Mouse (Mus musculus): ENCODE measurements around the gene Sema5b. TPM values are rescaled to one million over a fixed set of nuclear protein-coding genes. Genes with fewer than 3 reads are reported as not detected.
"Not testable (repeated sequence)": the region's sequence is repeated elsewhere in the genome, so short reads cannot be mapped to it uniquely, and the experiment has no call there.

Gene Sema5b
- polyA plus RNA-seq, 1 experiment = 6.5 TPM

DNA sequence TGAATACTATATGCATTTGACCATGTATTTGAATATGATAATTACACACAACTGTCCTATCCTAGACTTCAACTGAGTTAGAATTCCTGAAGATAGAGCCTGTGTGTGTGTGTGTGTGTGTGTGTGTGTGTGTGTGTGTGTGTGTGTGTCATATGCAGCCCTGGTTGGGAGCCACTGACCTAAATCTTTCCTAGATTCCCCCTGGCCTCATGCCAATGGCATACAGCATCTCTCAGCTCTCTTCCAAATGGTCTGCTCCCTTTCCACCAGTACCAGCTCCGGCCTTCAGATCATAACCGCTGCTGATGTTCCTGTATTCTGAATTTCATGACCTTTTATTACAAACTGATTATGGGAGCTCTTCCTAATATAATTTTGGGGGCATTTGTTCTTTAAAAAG is 8.4 kb downstream of the Sema5b start:
- no peak for DNase-seq (ENCODE audit: low read depth)

DNA sequence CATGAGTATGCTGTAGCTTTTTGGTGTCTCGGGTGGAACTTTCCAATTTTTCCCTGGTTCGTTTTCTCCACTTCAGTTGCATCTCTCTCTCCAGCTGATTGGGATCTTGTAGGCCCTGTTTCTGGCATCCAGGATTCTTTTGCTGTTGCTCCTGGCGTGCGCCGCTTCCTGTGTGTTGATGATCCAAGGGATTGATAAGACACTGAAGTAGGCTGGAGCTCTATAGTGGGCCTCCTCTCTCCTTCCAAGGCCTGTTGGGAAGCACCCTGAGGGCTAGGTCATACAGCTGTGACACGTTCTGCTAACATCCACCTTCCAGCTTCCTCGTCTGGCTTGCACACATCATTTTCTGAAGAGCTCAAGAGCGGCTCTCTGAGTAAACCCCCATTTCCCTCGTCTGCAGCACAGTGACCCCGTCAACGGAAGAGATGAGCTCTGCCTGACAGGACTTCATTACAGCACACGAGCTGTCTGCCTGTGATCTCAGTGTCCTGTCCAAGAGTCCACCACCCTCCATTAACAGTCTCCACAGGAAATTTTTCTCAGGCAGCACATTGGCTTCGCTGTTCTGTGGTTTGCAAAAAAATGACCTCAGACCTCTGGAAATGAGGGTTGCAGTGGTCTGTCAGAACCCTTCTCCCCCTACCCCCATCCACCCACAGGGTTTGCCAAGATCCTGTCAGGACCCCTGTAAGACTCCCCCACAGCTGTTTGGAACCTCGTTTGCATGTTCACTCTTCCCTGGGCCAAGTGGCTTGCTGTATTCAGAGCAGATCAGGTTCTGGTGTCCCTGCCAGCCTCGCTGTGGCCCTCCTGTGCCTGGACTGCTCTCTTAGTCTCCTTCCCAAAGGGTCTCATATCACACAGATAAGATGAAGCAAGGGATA is 14.9 kb downstream of the Sema5b start:
- DNase-seq (ENCODE audit: low read depth) = no peak

DNA sequence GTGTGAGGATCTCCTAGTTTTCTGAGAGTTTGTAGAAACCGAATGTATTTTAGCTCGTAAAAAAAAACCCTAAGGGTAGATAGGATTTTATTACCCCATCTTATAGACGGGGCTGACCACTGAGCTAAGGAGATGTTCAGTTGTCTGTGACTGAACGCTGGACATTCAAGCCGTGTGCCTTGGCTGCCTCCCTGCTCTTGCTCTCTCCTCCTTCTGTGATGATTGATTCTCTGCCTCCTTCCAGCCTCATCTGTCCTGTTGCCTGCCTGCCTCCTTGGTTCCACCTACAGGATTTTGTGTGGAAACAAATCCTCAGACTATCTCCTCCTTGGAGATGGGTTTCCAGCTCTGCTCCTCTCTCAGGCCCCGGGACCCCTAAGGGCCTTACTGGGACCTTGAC is 16.1 kb downstream of the Sema5b start:
- no peak for DNase-seq (ENCODE audit: low read depth)

DNA sequence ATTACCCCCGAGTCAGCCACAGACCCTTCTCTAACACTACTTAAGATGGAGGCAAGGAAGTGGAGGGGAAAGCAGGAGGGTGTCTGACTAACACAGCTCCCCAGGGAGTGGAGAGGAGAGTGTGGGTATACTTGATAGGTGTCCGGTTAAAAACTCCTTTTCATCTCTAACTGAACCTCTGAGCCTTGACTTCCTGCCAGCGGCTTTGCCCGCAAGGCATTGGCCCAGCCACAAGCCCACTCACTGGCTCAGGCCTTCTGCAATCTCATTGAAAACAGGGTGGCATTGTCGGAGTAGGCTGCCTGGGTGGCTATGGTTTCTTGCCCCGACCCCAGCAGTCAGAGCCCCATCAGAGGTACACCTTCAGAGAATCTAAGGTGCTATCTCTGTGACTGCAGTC is 20.6 kb downstream of the Sema5b start:
- no peak for DNase-seq (ENCODE audit: low read depth)

DNA sequence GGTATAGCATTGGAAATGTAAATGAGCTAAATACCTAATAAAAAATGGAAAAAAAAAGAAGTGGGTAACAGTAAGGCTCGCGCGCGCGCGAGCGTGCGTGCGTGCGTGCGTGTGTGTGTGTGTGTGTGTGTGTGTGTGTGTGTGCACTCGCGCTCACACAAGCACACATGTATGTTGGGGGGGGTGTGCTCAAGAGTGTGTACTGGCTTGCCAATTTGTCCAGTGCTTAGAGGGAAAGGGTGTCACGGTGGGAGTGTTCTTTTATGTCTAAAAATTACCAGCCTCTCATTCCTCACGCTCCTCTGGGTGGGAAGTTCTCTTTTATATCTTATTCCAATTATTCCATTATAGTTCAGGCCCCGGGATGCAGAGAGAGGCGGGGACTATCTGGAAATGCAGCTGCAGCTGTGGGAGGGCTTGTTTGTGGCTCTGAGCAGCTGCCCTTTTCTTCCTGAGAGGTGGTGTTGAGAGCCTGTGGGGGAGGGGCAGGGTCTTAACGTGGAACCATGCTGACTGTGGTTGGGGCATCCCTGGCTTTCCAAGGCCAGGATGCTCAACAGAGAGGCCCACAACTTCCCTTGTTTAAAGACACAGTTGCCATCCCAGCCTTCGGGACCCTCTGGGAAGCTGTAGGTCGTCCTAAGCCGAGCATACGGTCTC is 23.4 kb downstream of the Sema5b start:
- DNase-seq (ENCODE audit: low read depth) = no peak

DNA sequence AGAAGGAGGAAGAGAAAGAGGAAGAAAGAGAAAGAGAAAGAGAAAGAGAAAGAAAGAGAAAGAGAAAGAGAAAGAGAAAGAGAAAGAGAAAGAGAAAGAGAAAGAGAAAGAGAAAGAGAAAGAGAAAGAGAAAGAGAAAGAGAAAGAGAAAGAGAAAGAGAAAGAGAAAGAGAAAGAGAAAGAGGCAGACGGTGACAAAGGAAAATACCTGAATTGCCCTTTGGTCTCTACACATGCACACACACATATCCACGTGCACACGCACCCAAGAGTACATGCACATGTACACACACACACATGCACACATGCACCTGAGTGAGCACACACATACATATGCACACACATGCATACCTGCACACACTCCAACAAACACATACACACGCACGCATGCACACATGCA is 24.7 kb downstream of the Sema5b start:
- not testable (repeated sequence) for DNase-seq (ENCODE audit: low read depth)

DNA sequence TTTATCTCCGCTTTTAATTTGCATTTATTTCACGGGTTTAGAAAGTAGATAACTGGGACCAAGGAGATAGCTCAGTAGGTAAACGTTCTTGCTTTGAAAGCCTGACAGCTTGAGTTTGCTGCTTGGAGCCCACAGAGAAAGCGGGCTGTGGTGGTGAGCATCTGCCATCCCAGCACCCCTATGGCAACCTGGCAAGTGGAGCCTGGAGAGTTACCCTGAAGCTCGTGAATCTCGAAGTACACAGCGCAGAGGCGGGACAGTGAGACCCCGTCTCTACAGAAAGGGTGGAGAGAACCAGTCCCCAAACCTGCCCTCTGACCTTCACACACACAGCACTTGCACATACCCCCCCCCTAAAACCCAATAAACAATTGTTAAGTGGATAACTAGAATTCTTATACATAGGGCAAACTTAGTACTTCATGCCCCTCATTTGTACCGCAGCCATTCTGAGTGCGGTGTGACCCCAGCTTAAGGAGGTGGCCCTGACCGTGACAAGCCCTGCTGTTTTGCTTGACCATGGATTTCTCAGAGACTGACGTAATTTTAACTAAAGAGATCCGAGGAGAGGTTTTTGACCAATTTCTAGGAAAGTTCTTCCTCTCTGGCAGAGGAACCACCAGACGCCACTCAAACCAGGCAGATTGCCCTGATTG is 27.4 kb downstream of the Sema5b start:
- no peak for DNase-seq (ENCODE audit: low read depth)

DNA sequence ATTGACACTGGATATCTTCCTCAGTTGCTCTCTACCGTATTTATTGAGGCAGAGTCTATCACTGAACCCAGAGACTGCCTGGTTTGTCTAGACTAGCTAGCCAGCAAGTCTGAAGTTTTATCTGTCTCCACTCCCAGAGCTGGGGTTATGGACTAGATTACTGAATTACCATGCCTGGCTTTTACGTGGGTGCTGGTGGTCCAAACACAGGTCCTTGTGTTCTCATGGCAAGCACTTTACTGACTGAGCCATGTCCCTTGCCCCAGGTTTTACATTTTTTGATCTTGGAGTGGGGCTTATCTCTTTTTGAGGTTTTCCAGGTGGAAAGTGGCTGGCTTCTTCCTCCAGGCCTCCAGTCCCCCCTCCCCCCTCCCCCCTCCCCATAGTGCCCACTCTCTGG is 28.4 kb downstream of the Sema5b start:
- no peak for DNase-seq (ENCODE audit: low read depth)

DNA sequence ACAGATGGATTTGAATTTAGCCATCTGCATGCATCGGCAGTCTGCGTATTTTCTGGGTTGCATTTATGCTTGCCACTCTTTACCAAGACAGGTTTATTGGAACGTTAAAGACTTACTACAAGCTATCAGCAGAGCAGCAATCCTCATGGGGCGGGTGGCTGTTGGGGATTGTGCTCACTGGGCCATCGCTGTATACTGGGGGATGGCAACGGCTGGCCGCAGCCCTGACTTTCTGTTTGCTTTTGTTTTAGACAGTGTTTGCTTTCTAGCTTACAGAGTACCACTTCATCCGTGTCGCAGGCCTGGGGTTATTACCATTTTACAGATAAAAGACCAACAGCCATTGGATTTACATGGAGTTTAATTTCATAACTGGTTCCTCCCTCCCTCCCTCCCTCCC is 28.8 kb downstream of the Sema5b start:
- DNase-seq (ENCODE audit: low read depth) = no peak

DNA sequence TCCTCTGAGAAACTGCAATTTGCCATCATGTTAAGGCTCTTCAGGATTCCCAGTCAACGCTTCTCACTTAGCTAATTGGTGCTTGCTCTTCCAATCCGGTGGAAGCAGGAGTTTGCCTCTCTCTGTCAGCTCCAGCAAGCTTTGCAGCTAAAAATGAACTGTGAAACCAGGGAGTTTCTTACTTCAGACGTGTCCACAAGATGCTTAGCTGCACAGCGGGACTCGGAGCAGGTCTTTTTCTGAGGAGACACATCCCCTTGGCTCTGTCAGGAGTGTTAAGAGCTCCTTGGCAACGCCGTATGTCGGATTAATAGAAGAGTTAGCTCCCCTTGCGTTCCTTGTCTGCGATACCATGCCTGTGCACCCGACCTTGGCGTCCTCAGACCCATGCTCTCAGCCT is 29.7 kb downstream of the Sema5b start:
- DNase-seq (ENCODE audit: low read depth) = no peak

DNA sequence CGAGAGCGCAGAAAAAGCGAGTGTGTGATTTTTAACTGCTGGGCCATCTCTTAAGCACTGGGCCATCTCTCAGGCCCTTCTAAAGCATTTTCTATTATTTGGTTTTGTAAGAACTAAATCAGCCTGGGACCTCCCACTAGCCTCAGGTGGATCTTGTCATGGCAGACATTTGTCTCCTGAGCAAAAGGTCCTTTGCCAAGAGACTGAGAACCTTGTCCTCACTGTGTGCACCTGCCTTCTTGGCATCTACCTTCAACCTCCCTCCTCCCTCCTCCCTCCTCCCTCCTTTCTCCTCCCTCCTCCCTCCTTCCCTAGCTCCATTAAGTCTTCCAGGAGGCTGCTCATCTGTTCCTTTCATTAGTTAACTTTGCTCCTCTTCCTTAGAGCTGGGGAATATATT is 32.6 kb downstream of the Sema5b start:
- DNase-seq (ENCODE audit: low read depth) = no peak

DNA sequence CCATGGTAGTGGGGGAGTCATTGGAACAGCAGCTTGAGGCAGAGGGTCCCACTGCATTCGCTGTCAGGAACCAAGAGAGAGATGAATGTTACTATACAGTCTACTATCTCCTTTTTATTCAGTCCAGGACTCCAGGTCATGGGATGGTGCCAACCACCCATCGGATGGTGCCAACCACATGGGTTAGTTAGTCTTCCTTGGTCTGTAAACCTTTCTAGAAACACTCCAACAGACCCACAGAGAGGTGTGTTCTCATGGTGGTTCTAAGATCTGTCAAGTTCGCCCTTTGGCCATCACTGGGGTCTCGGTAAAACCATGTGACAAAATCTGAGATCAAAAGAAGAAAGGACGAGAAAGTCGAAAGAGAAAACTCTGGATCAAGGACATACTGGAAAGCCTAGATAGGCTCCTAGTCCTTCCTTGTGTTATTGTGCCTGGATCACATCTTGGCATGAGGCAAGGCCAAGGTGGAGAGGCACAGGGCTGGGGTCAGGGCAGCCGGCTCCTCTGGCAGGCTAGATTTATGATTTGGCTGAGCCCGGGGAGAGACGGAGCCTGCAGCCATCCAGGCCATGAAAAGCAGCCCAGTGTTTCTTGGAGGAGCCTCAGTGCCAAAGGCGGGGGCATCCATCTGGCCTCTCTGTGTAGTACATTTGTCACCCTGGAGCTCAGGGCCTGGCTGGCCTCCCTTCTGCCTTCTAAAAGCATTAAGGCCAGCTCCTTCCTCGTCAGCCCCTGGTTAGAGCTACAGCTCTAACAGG is 36.4 kb downstream of the Sema5b start:
- no peak for DNase-seq (ENCODE audit: low read depth)

DNA sequence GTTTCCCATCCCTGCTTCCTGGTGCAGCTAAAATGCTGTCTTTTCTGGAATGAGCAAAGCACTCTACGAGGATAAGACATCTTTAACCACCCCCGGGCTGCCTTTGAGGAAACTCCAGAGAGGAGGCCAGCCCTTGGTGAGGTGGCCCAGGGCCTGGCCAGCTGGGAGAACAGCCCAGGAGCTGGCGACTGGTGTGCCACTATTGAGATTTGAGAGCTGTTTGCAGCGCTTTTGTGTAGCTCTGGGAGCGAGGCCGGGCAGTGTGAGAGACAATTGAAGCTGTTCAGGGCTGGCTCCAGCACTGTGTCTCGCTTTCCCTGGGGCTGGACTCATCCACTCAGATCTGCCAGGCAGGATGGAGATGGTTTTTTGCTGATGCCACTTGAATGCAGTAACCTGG is 40.4 kb downstream of the Sema5b start:
- DNase-seq (ENCODE audit: low read depth) = no peak

DNA sequence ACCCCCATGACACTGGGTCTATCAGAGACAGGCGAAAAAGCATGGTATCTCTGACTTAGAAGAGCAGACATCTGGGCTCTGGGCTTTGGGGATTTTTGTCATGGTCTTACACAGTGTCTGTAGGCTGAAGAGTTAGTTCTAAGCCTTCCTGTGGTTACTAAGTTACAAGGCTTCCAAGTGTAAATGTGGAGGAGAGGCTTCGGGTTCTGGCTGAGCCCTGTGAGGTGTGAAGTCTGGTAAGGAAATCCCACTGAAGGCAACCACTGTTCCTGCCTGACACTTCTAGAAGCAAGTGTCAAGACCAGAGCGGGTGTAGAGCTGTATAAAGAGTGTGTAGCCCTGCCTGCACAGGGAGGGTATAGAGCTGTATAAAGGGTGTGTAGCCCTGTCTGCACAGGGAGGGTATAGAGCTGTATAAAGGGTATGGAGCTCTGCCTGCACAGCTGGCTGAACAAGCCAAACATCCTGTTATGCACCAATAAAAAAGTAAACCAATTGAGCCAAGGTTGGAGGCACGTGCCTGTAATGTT is 42.7 kb downstream of the Sema5b start:
- DNase-seq (ENCODE audit: low read depth) = no peak

DNA sequence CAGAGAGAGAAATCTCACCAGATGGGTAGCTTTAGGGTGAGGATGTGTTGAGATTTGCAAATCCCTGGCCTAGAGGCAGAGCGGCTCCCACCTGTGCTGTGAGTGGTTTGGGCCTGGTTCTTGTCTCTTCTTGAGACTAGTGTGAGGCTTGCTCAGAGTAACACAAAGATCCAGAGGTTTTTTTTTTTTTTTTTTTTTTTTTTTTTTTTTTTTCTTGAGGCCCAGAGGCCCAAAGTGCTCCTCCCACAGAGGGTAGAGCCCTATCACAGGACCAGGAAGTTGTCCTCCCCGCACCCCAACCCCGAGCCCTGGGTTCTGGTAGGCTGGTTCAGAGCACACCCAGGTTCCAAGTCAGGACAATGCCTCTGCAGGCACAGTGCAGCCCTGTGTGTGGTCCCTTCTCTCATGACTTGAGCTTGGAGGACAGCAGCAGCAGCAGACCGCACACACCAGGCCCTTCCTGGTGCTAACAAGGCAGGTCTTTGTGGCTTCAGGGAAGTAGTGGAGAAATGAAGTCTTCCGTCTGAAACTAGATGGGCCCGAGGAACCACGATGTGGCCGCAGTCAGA is 44.3 kb downstream of the Sema5b start:
- DNase-seq (ENCODE audit: low read depth) = no peak

DNA sequence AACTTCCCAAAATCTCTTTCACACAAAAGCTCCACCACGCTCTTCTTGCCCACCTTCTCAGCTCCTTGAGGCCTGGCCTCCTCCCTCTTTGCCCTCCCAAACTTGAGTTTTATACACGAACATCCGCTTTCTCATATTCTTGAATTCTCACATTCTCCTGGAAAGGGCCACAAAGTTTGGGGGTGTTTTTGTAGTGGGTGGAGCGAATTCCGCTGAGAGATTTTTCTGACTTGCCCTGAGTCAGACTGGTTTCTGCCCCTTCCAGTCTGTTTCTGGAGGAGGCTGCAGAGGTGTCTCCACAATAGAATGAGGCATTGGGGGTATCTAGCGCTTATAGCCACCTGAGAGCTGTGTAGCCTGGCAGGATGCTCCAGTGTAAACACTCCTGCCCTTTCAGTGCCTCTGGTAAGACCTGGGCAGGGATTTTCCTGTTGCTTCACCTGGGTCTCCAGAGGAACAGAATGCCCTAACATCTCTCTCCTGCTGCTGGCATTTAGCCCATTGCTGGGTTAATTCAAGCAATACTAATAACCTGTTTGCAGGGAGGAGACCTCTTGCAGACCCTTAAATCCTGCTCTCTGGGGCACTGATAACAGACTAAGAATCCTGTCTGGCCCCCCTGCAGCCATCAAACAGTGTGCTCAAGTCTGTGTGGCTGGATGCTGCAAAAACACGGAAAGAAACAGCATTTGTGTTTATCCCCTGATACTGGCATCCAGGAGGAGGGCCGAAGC is 46.3 kb downstream of the Sema5b start:
- DNase-seq (ENCODE audit: low read depth) = no peak

DNA sequence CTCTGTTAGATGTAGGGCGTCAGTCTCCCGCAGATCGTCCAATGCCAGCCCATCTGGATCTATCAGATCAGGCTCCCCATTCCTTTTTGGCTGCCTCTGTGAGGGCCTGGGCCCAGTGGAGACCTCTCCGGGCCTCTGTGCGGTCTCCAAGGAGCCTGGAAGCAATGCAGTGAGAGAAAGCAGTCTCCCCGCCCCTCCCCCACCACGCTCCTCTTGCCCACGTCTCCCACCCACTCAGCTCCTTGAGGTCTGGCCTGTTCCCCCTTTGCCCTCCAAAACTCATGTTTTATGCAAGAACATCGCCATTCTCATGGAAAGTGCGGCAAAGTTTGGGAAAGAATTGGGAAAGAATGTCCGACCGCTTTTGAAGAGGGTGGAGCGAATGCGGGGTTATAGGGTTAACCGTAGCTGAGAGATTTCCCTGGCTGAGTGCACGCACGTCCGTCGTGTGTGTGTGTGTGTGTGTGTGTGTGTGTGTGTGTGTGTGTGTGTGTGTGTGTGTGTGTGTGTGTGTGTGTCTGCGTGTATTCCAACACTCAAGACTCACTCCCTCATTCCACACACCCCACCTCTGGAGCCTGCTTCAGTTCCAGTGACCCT is 47.0 kb downstream of the Sema5b start:
- DNase-seq (ENCODE audit: low read depth) = no peak

DNA sequence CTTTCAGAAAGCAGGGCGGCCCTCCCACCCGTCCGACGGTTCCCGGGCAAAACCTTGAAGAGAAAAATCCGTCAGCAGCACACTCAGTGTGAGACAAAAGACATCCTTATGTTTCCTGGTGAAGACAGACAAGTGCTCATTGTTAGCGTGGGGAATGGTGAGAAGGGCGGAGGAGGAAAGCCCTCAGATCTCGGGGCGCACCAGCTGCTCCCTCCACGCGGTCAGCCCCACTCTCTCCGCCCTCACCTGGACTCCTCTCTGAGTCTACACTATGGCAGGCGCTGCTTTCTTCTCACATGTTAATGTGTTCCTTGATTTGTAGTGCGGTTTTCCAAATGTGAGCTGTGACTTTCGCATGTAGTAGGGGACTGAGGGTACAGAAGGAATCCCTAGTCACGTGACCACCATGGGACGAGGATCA is 47.8 kb downstream of the Sema5b start:
- no peak for DNase-seq (ENCODE audit: low read depth)

DNA sequence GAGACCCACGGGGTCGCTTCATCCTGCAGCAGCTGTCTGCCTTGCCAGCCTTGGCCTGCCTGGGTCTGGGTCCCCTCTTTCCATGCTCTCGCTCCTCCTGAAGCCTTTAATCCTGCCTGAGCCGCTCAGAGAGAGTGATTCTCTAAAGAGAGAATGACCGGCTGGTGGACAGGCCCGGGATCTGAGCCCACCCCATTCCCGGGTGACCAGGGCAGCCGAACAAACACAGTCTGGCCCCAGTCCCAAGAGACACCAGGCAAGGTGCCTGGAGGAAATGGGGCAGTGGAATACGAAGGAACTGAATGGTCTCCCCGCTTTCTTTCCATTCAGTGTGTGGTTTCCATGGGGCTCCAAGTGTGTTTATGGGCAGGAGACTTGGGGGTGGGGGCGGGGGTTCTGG is 50.8 kb downstream of the Sema5b start:
- DNase-seq (ENCODE audit: low read depth) = no peak

DNA sequence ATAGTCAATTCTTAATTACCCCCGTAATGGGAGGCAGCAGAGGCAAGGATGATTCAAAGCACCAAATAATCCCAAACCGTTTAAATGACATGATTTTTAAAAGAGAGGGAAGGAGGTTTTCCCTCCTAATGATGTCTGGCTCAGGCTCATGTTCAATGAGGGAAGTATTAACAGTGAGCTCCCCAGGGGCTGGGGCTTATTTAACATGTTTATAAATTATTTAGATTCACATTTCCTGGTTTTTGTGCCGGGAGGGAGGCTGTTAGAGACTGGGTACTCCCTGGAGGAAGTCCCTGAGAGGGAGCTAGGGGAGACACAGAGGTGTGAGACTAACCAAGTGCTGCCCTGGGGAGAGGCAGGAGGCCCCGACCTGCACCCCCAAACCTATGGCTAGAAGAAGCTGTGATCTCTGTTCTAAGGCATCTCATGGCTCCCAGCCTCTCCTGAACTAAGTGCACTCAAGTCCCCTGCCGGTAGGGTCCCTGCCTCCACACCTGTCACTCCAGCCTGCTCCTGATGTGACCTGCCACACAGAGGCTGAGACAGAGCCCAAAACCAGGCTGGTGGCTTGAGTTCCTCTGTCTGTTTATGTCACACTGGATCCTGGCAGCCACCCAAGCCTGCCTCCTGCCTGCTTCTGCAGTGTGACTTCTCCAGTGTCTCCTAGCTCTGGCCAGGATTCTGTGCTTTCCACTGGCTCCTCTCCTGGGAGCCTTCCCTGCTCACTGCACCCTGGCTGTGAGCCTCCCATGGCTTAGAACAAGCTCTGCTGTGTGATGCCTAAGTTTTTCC is 51.5 kb downstream of the Sema5b start:
- no peak for DNase-seq (ENCODE audit: low read depth)

Data from gonadal fat pad, adult 2 months (tissue).